Mouse (Mus musculus): Measurements from ENCODE around the gene Zfp558.
"Not testable (repeated sequence)": the region's sequence is repeated elsewhere in the genome, so short reads cannot be mapped to it uniquely, and the experiment has no call there.

Gene Zfp558

DNA sequence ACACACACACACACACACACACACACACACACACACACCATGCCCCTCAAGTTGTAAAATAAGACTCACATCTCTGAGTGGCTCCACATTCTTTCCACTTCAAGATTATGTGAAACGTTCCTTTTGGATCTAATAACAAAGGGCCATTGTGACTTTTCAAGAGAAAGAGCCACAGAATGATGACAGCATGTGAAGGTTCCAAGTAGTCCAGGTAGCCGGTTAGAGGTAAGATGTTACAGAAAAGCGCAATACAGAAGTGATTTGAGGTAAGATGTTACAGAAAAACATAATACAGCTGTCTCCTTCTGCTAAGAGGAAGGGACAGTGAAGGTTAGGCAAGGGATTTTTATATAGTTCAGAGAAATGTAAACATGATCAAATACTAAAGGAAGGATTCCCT is at the start of gene Zfp558, which contains the start of gene Mbd3l1:
Gene Zfp558 (minus strand): TSS at position 101 of the 400 bp plus-strand sequence.
Gene Mbd3l1 (plus strand): TSS at position 192 of the 400 bp plus-strand sequence.
- DNase-seq = no peak

GRCm38 (mm10) chr9:18508098-18508497 is 30.0 kb upstream of the Zfp558 start:
- no peak for DNase-seq

DNA sequence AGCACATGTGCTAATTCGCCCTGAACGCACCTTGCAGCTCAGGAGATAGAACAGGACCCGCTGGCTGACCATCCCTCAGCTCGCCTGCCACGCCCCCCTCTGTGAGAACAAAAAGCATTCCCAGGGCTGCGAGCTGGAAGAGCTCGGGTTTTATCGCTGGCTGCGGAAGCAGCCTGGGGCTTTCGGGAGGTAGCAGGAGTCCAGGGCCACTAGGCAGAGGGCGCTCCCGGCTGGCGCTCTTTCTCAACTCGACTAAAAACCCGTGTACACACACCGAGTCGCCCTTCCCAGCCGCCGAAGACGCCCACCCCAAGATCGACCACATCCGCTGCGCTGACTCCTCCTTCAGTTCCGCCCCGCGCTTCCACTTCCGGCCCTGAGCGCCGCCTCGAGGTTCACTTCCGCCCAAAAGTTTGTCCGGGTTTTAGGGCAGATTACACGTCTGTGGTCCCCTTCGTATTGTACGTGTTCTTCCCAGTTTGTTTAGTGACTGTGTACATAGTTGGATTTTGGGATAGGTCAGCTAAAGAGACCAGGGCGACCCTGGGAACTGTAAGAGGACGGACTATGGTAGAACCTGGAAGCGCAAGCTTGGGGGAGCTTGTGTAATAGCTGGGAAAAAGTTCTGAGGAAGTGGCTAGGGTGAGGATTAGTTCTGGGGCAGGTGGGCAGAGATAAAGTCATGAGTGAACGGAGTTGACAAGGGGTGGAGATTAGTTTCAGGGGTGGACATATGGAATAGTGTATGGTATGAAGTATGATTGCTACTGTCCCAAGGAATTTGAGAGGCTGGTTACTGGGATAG is 4.5 kb downstream of the Zfp558 start:
- peak; percentile 75 for DNase-seq

GRCm38 (mm10) chr9:18468005-18468404 is 10.1 kb downstream of the Zfp558 start:
- DNase-seq = peak; percentile 1

DNA sequence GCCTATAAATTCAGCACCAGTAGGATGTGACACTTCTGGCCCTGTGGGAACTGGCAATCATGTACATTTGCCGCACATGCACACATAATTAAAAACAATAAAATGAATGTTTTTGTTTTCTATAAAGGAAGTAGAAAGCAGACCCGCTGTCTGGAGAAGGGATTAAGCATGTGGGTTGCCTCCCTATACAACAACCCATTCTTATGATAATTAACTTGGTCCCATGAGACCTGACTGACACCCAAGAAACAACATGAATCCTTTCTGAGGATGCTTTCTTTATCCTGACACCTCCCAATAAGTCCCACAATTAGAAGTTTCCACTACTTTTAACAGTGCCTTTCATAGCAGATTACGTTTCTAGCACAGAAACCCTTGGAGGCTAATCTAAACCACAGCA is 10.7 kb downstream of the Zfp558 start:
- DNase-seq = no peak

DNA sequence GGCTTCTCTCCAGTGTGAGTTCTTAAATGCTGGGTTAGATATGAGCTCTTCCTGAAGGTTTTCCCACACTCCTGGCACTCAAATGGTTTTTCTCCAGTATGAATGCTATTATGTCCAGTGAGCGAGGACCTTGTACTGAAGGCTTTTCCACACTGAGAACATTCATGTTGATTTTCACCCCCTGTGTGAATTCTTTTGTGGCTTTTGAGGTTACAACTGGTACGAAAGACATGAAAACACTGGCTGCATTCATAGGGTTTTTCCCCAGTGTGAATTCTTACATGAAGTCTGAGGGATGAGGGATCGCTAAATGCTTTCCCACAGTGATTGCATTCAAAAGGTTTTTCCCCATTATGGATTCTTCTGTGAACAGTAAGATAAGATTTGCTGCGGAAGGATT is 21.5 kb downstream of the Zfp558 start:
- DNase-seq = no peak

DNA sequence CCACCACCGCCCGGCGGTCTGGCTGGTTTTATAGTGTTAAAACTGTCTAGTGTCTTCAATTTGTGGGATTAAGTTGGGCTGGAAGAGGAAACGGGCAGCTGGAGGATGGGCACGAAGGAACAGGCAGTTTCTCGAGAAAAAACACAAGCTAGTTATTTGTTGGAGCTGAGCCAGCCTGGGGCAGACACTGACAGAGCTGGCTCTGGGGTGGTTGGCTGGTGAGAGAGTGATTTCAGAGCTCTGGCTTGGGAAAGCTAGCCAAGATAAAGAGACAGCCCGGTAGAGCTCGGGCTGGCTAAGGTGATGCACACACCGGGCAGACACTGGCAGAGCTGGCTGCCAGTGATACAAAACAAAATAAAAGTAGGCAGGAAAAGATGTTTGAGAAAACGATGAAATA is 46.4 kb downstream of the Zfp558 start:
- no peak for DNase-seq

GRCm38 (mm10) chr9:18430354-18430753 is 47.7 kb downstream of the Zfp558 start, which contains the start of gene Mbd3l2:
Gene Mbd3l2, plus strand, starts transcription at chr9:18430654.
- DNase-seq = no peak

GRCm38 (mm10) chr9:18412371-18412770 is 65.7 kb downstream of the Zfp558 start:
- not testable (repeated sequence) for DNase-seq

All from lung, postnatal 36 days (tissue).